Mouse (Mus musculus) lung, embryonic 16.5 days (tissue): ENCODE measurements around the gene Shh. TPM values are rescaled to one million over a fixed set of nuclear protein-coding genes. Genes with fewer than 3 reads are reported as not detected.

Experiments
- ATAC-seq: fragments of 200-750 bp; cut with Nextera tagmentation; 2 replicates; pipeline ENCODE4 v1.8.0; 2017; ENCODE audit warnings: low read depth, mild to moderate bottlenecking, moderate library complexity
- H3K27ac ChIP-seq: fragments of 300-500 bp; sonication (generic); 2 replicates; pipeline ENCODE4 v1.5.1; 2014; ENCODE audit warnings: mild to moderate bottlenecking, control low read depth, low read length
- H3K27me3 ChIP-seq: fragments of 300-500 bp; sonication (generic); 2 replicates; pipeline ENCODE4 v1.6.1; 2014; ENCODE audit warnings: low read depth, low read length, mixed read lengths; ENCODE audit not compliant: control insufficient read depth, insufficient read depth
- H3K36me3 ChIP-seq: fragments of 300-500 bp; sonication (generic); 2 replicates; pipeline ENCODE4 v1.6.1; 2014; ENCODE audit warnings: low read length; ENCODE audit not compliant: control insufficient read depth, insufficient read depth
- H3K4me1 ChIP-seq: fragments of 300-500 bp; sonication (generic); replicated peaks from 2 replicates; pipeline ENCODE4 v1.6.1; 2014; ENCODE audit warnings: low read length, mixed read lengths; ENCODE audit not compliant: control insufficient read depth, insufficient read depth
- H3K4me2 ChIP-seq: fragments of 300-500 bp; sonication (generic); 2 replicates; pipeline ENCODE4 v1.6.1; 2014; ENCODE audit warnings: low read depth, low read length, control low read depth
- H3K4me3 ChIP-seq: fragments of 300-500 bp; sonication (generic); 2 replicates; pipeline ENCODE4 v1.5.1; 2014; ENCODE audit warnings: mild to moderate bottlenecking, low read length, control low read depth
- H3K9ac ChIP-seq: fragments of 300-500 bp; sonication (generic); 2 replicates; pipeline ENCODE4 v1.6.1; 2014; ENCODE audit warnings: low read length, control low read depth
- H3K9me3 ChIP-seq: fragments of 300-500 bp; sonication (generic); 2 replicates; pipeline ENCODE4 v1.6.1; 2016; ENCODE audit warnings: low read length; ENCODE audit not compliant: control insufficient read depth
- WGBS: fragments of 180-500 bp; shearing (Covaris S2); extraction: QIAGEN DNeasy Blood & Tissue Kit; methylation state at CpG from one replicate; pipeline ENCODE4 v1.1.7; 2014; 5-methylcytosine and 5-hydroxymethylcytosine counted together
- polyA plus RNA-seq: library from polyadenylated mRNA; unstranded; fragments of >200 nt; fragmentation: Nextera tagmentation; extraction: Ambion mirVana; gene quantifications from 2 replicates; pipeline ENCODE4 v1.2.1, GENCODE M21; 2015

Shh gene
- polyA plus RNA-seq, 1 experiment from 2014 or later: 9.7 TPM

GRCm38 (mm10) chr5:28451053-28451638, 15.9 kb downstream of the Shh start:
- 28% methylated on average over 6 of the region's 6 CpGs for WGBS
- ATAC-seq: peak; percentile 66
- no peak overlapping the region for H3K4me3 ChIP-seq
- H3K4me1 ChIP-seq: peaks cover 4% of the 10 kb centered on the region; the same call in 1 of the 2 replicates
- H3K4me2 ChIP-seq: no peak overlapping the region
- no peaks in the 10 kb centered on the region for H3K9me3 ChIP-seq
- H3K27me3 ChIP-seq: peaks cover 8% of the 10 kb centered on the region
- no peak overlapping the region for H3K9ac ChIP-seq
- H3K36me3 ChIP-seq: no peaks in the 10 kb centered on the region
- no peak overlapping the region for H3K27ac ChIP-seq

GRCm38 (mm10) chr5:28450126-28450890, 16.7 kb downstream of the Shh start:
- Histone ChIP-seq H3K4me2 (no peak overlapping the region), H3K4me1 (no peaks in the 10 kb centered on the region), H3K9me3 (no peaks in the 10 kb centered on the region), H3K27me3 (no peaks in the 10 kb centered on the region; the same call in 1 of the 2 replicates), H3K4me3 (no peak overlapping the region), H3K27ac (no peak overlapping the region), H3K9ac (no peak overlapping the region), H3K36me3 (no peaks in the 10 kb centered on the region)
- 46% methylated on average over 3 of the region's 3 CpGs for WGBS
- no peak for ATAC-seq

GRCm38 (mm10) chr5:28425926-28426325, 41.1 kb downstream of the Shh start:
- no peaks in the 10 kb centered on the region for H3K4me1 ChIP-seq
- ATAC-seq: no peak
- no peak overlapping the region for H3K9ac ChIP-seq
- 95% methylated on average over 9 of the region's 9 CpGs for WGBS
- no peak overlapping the region for H3K4me2 ChIP-seq
- H3K27ac ChIP-seq: no peak overlapping the region
- H3K9me3 ChIP-seq: no peaks in the 10 kb centered on the region
- H3K36me3 ChIP-seq: no peaks in the 10 kb centered on the region
- no peak overlapping the region for H3K4me3 ChIP-seq
- no peaks in the 10 kb centered on the region for H3K27me3 ChIP-seq

- H3K4me1 ChIP-seq: no peaks in the 10 kb centered on the region
- 62% methylated on average over 4 of the region's 4 CpGs for WGBS
- no peak overlapping the region for H3K4me3 ChIP-seq
- H3K4me2 ChIP-seq: no peak overlapping the region
- no peaks in the 10 kb centered on the region for H3K9me3 ChIP-seq
- H3K9ac ChIP-seq: no peak overlapping the region
- peaks cover 4% of the 10 kb centered on the region for H3K36me3 ChIP-seq
- H3K27ac ChIP-seq: no peak overlapping the region
- no peaks in the 10 kb centered on the region for H3K27me3 ChIP-seq
- ATAC-seq: no peak
These were observed 43.3 kb downstream of the Shh start for GRCm38 (mm10) chr5:28423781-28424180.

- no peak for ATAC-seq
- H3K27ac ChIP-seq: no peak overlapping the region
- 81% methylated on average over 12 of the region's 12 CpGs for WGBS
- H3K4me1 ChIP-seq: no peaks in the 10 kb centered on the region
- no peak overlapping the region for H3K4me3 ChIP-seq
- H3K27me3 ChIP-seq: no peaks in the 10 kb centered on the region
- no peak overlapping the region for H3K4me2 ChIP-seq
- H3K36me3 ChIP-seq: peaks cover 18% of the 10 kb centered on the region
- no peaks in the 10 kb centered on the region for H3K9me3 ChIP-seq
- no peak overlapping the region for H3K9ac ChIP-seq
These were observed 47.3 kb downstream of the Shh start for GRCm38 (mm10) chr5:28419640-28420265.

- Histone ChIP-seq H3K4me2 (no peak overlapping the region), H3K9me3 (no peaks in the 10 kb centered on the region), H3K9ac (no peak overlapping the region), H3K36me3 (peaks cover 24% of the 10 kb centered on the region), H3K4me3 (no peak overlapping the region), H3K27me3 (no peaks in the 10 kb centered on the region), H3K4me1 (no peaks in the 10 kb centered on the region), H3K27ac (no peak overlapping the region)
- WGBS: 82% methylated on average over 10 of the region's 10 CpGs
- ATAC-seq: no peak
These were observed 48.3 kb downstream of the Shh start for GRCm38 (mm10) chr5:28418734-28419133.

- Histone ChIP-seq H3K27ac (no peak overlapping the region), H3K9ac (no peak overlapping the region), H3K4me2 (no peak overlapping the region), H3K4me1 (peaks cover 3% of the 10 kb centered on the region), H3K36me3 (peaks cover 37% of the 10 kb centered on the region), H3K27me3 (no peaks in the 10 kb centered on the region), H3K4me3 (no peak overlapping the region), H3K9me3 (no peaks in the 10 kb centered on the region)
- ATAC-seq: no peak
These were observed 51.0 kb downstream of the Shh start for GRCm38 (mm10) chr5:28416029-28416428.

- Histone ChIP-seq H3K4me1 (peaks cover 3% of the 10 kb centered on the region), H3K27ac (peak overlapping the region; percentile 59), H3K27me3 (no peaks in the 10 kb centered on the region), H3K9ac (no peak overlapping the region), H3K36me3 (peaks cover 36% of the 10 kb centered on the region), H3K9me3 (no peaks in the 10 kb centered on the region), H3K4me3 (no peak overlapping the region), H3K4me2 (no peak overlapping the region)
- 55% methylated on average over 3 of the region's 3 CpGs for WGBS
- peak; percentile 74 for ATAC-seq
These were observed 53.0 kb downstream of the Shh start for GRCm38 (mm10) chr5:28414076-28414475.

GRCm38 (mm10) chr5:28413533-28413932, 53.5 kb downstream of the Shh start:
- no peaks in the 10 kb centered on the region for H3K27me3 ChIP-seq
- no peak overlapping the region for H3K4me2 ChIP-seq
- H3K9me3 ChIP-seq: no peaks in the 10 kb centered on the region
- no peak overlapping the region for H3K9ac ChIP-seq
- H3K4me3 ChIP-seq: no peak overlapping the region
- peaks cover 39% of the 10 kb centered on the region for H3K36me3 ChIP-seq
- 65% methylated on average over 5 of the region's 5 CpGs for WGBS
- peak; percentile 18; the same call in 1 of the 2 replicates for ATAC-seq
- H3K4me1 ChIP-seq: peaks cover 3% of the 10 kb centered on the region
- H3K27ac ChIP-seq: peak overlapping the region; percentile 59
